Mouse (Mus musculus): ENCODE measurements around the gene Chsy1. TPM values are rescaled to one million over a fixed set of nuclear protein-coding genes. Genes with fewer than 3 reads are reported as not detected.

Gene Chsy1
- polyA plus RNA-seq, 1 experiment from 2014 or later = 26.7 TPM

DNA sequence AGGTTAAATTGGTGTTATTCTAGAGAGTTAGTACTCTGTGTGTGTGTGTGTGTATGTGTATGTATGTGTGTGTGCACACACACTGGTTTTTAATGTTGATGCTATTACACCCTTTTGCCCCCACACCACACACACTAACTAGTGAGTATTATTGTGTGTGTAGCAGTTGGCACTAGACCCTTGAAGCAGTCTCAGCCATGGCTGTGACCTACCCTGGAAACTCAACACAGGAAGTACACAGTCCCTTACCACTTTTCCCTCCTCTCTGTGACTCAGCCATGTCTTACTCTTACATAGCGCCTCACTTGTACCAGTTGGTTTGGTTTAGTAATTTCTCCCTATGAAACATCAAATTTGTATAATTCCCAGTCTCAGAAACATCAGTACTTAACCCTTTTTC is 37.8 kb downstream of the Chsy1 start:
- Histone ChIP-seq H3K27me3 (ENCODE audit: control insufficient read depth, insufficient read depth, low read length) (no peaks in the 10 kb centered on the region), H3K9ac (replicated peaks; ENCODE audit: low read length) (no peak overlapping the region), H3K36me3 (replicated peaks; ENCODE audit: control insufficient read depth, insufficient read depth, low read depth, low read length) (no peaks in the 10 kb centered on the region), H3K27ac (replicated peaks; ENCODE audit: low read depth, low read length) (no peak overlapping the region), H3K4me1 (ENCODE audit: control insufficient read depth, insufficient read depth, low read length) (no peaks in the 10 kb centered on the region), H3K4me3 (ENCODE audit: low read depth, low read length) (no peak overlapping the region), H3K4me2 (ENCODE audit: low read depth, low read length) (no peak overlapping the region), H3K9me3 (replicated peaks; ENCODE audit: control insufficient read depth, low read length) (no peaks in the 10 kb centered on the region)
- 96% methylated on average over 1 of the region's 1 CpGs for WGBS
- ATAC-seq (replicated peaks; ENCODE audit: insufficient number of reproducible peaks, low FRiP score, low TSS enrichment, low read depth) (no peak), DNase-seq (ENCODE audit: low spot score) (no peak)

DNA sequence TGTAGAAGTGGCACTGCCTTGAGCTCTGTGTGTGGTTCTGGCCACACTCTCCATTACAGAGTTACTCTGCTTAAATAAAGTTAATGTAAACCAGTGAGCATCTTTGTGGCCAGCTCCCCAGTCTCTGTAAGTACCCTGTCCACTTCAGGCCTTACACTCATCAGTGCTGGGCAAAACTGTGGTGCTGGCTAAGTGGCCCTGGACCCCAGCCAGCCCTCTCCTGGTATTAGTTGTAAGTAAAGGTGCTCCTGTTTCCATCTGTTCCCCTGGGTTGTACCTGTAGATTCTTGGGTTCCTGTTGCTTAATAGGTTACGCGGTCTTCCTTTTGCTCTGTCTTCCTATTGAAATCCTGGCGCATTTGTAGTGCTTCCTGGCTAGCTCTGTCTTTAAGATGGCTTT is 38.5 kb downstream of the Chsy1 start:
- WGBS = 95% methylated on average over 3 of the region's 3 CpGs
- Histone ChIP-seq H3K4me2 (ENCODE audit: low read depth, low read length) (no peak overlapping the region), H3K4me1 (ENCODE audit: control insufficient read depth, insufficient read depth, low read length) (no peaks in the 10 kb centered on the region), H3K9me3 (replicated peaks; ENCODE audit: control insufficient read depth, low read length) (no peaks in the 10 kb centered on the region), H3K9ac (replicated peaks; ENCODE audit: low read length) (no peak overlapping the region), H3K27me3 (ENCODE audit: control insufficient read depth, insufficient read depth, low read length) (no peaks in the 10 kb centered on the region), H3K4me3 (ENCODE audit: low read depth, low read length) (no peak overlapping the region), H3K27ac (replicated peaks; ENCODE audit: low read depth, low read length) (no peak overlapping the region), H3K36me3 (replicated peaks; ENCODE audit: control insufficient read depth, insufficient read depth, low read depth, low read length) (no peaks in the 10 kb centered on the region; the same call in 1 of the 2 replicates)
- no peak for ATAC-seq (replicated peaks; ENCODE audit: insufficient number of reproducible peaks, low FRiP score, low TSS enrichment, low read depth)
- no peak for DNase-seq (ENCODE audit: low spot score)

DNA sequence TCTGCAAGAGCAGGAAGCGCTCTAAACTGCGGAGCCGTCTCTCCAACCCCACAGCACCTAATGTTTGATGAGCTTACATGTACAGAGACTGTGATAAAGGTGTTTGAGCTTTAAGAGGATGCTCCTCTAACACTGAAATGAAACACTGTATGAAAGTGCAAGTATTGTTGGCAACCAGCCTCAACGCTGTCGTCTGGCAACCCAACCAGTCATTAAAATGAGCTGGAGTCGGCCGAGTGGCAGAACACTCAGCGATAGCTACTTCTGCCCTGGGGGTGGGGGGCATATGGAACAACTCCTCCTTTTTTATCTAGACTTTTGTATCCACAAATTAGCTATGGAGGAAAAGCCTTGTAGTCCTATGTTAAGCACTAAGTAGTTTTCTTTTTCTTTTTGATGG is 40.2 kb downstream of the Chsy1 start:
- no peaks in the 10 kb centered on the region; the same call in 1 of the 2 replicates for H3K36me3 ChIP-seq (replicated peaks; ENCODE audit: control insufficient read depth, insufficient read depth, low read depth, low read length)
- no peak overlapping the region for H3K27ac ChIP-seq (replicated peaks; ENCODE audit: low read depth, low read length)
- H3K27me3 ChIP-seq (ENCODE audit: control insufficient read depth, insufficient read depth, low read length) = no peaks in the 10 kb centered on the region
- DNase-seq (ENCODE audit: low spot score) (no peak), ATAC-seq (replicated peaks; ENCODE audit: insufficient number of reproducible peaks, low FRiP score, low TSS enrichment, low read depth) (no peak)
- H3K9me3 ChIP-seq (replicated peaks; ENCODE audit: control insufficient read depth, low read length) = no peaks in the 10 kb centered on the region
- no peak overlapping the region for H3K4me3 ChIP-seq (ENCODE audit: low read depth, low read length)
- H3K9ac ChIP-seq (replicated peaks; ENCODE audit: low read length) = no peak overlapping the region
- H3K4me1 ChIP-seq (ENCODE audit: control insufficient read depth, insufficient read depth, low read length) = no peaks in the 10 kb centered on the region
- H3K4me2 ChIP-seq (ENCODE audit: low read depth, low read length) = no peak overlapping the region
- 95% methylated on average over 8 of the region's 8 CpGs for WGBS

DNA sequence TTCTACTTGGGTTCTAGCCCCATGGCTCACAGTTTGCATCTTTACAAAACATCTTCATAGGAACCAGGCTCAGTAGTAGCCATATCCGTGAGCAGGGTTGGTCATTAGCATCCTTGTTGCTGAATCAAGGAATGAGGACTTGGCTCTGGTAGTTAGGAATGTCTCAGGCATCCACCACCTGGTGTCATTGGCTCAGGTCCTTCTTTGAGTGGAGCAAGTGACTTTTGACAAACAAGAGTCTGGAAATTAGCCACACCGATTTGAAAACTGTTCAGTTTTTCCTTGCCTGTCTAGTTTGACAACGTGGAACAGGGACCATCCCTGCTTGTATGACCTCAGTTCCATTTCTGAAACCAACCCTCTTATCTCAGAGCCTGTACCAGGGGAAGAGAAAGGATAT is 41.1 kb downstream of the Chsy1 start:
- Histone ChIP-seq H3K4me3 (ENCODE audit: low read depth, low read length) (no peak overlapping the region), H3K36me3 (replicated peaks; ENCODE audit: control insufficient read depth, insufficient read depth, low read depth, low read length) (no peaks in the 10 kb centered on the region; the same call in 1 of the 2 replicates), H3K27me3 (ENCODE audit: control insufficient read depth, insufficient read depth, low read length) (no peaks in the 10 kb centered on the region), H3K4me2 (ENCODE audit: low read depth, low read length) (no peak overlapping the region), H3K27ac (replicated peaks; ENCODE audit: low read depth, low read length) (no peak overlapping the region), H3K9me3 (replicated peaks; ENCODE audit: control insufficient read depth, low read length) (no peaks in the 10 kb centered on the region), H3K4me1 (ENCODE audit: control insufficient read depth, insufficient read depth, low read length) (no peaks in the 10 kb centered on the region), H3K9ac (replicated peaks; ENCODE audit: low read length) (no peak overlapping the region)
- no peak for DNase-seq (ENCODE audit: low spot score)
- no peak for ATAC-seq (replicated peaks; ENCODE audit: insufficient number of reproducible peaks, low FRiP score, low TSS enrichment, low read depth)
- WGBS = 85% methylated on average over 3 of the region's 3 CpGs

DNA sequence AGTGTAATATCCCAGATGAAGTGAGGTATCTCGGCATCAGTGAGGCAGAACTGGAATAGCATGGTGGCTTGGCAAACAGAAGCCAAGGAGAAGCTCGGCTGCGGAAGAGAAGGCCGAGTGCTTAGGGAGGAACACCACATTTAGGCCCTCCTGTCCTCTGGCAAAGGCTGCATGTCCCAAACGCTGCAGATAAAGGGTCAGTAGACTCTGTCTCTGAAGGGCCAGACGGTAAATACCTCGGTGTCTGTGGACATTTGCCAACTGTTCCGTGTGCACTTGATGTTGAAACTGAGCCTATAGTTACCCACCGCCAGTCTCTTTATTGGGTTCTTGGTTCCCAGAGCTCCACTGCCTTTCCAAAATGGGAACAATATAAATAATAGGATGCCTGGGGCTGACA is 48.1 kb downstream of the Chsy1 start:
- Histone ChIP-seq H3K27ac (replicated peaks; ENCODE audit: low read depth, low read length) (no peak overlapping the region), H3K36me3 (replicated peaks; ENCODE audit: control insufficient read depth, insufficient read depth, low read depth, low read length) (no peaks in the 10 kb centered on the region; the same call in 1 of the 2 replicates), H3K9me3 (replicated peaks; ENCODE audit: control insufficient read depth, low read length) (no peaks in the 10 kb centered on the region), H3K27me3 (ENCODE audit: control insufficient read depth, insufficient read depth, low read length) (no peaks in the 10 kb centered on the region), H3K4me3 (ENCODE audit: low read depth, low read length) (no peak overlapping the region), H3K4me2 (ENCODE audit: low read depth, low read length) (no peak overlapping the region), H3K4me1 (ENCODE audit: control insufficient read depth, insufficient read depth, low read length) (no peaks in the 10 kb centered on the region), H3K9ac (replicated peaks; ENCODE audit: low read length) (no peak overlapping the region)
- no peak for ATAC-seq (replicated peaks; ENCODE audit: insufficient number of reproducible peaks, low FRiP score, low TSS enrichment, low read depth)
- WGBS = 86% methylated on average over 9 of the region's 9 CpGs
- no peak for DNase-seq (ENCODE audit: low spot score)

DNA sequence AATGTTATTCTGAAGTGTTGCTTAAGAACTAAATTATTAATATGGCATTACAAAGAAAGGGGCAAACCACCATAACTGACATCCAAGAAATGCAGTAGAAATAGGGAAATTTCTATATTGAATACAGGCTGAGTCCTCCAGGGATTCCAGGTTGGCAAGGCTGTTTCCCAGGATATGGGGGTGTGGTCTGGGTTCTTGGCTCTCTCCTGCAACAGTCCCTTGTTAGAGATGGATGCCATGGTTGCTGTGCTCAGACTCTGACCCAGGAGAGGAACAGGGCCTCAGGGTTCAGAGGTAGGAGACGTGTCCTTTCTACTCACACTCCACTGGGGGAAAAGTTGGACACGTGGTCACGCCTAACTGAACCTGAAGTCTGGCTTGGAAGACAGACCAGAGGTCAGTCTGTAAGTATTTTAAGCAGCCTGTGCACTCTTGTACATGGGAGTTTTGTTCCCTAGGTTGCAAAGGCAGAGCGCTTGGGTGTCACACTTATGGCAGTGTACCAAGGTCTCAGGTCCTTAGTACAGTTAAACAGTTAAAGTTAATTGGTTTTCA is 48.6 kb downstream of the Chsy1 start:
- DNase-seq (ENCODE audit: low spot score) = no peak
- Histone ChIP-seq H3K4me3 (ENCODE audit: low read depth, low read length) (no peak overlapping the region), H3K4me2 (ENCODE audit: low read depth, low read length) (no peak overlapping the region), H3K4me1 (ENCODE audit: control insufficient read depth, insufficient read depth, low read length) (no peaks in the 10 kb centered on the region), H3K27ac (replicated peaks; ENCODE audit: low read depth, low read length) (no peak overlapping the region), H3K36me3 (replicated peaks; ENCODE audit: control insufficient read depth, insufficient read depth, low read depth, low read length) (no peaks in the 10 kb centered on the region; the same call in 1 of the 2 replicates), H3K9me3 (replicated peaks; ENCODE audit: control insufficient read depth, low read length) (no peaks in the 10 kb centered on the region), H3K27me3 (ENCODE audit: control insufficient read depth, insufficient read depth, low read length) (no peaks in the 10 kb centered on the region), H3K9ac (replicated peaks; ENCODE audit: low read length) (no peak overlapping the region)
- ATAC-seq (replicated peaks; ENCODE audit: insufficient number of reproducible peaks, low FRiP score, low TSS enrichment, low read depth) = no peak
- WGBS = 87% methylated on average over 4 of the region's 4 CpGs

DNA sequence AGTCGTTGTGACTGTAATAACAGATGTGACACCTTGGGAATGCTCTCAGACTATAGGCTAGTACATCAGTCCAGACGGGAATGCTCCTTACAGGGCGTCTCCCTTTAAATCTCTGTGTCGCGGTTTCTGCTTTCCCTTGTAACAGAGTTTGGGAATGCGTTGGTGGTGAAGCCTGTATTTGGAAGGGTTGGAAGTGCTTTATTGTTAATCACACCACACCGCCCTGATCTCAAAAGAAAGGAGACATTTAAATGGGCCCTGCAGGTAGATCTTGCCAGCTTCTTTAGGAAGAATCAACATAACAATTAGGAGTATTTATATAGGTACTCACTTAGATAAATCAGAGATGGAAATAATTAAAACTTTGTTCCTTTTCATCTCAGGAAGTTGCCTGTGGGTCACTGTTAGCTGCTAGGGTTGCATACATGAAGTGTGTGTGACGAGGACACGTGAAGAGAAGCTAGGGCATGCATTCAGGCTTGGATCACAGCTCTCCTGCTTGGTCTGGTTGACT is 49.4 kb downstream of the Chsy1 start:
- H3K9me3 ChIP-seq (replicated peaks; ENCODE audit: control insufficient read depth, low read length) = no peaks in the 10 kb centered on the region
- H3K4me1 ChIP-seq (ENCODE audit: control insufficient read depth, insufficient read depth, low read length) = no peaks in the 10 kb centered on the region
- no peak overlapping the region for H3K27ac ChIP-seq (replicated peaks; ENCODE audit: low read depth, low read length)
- H3K36me3 ChIP-seq (replicated peaks; ENCODE audit: control insufficient read depth, insufficient read depth, low read depth, low read length) = no peaks in the 10 kb centered on the region
- H3K27me3 ChIP-seq (ENCODE audit: control insufficient read depth, insufficient read depth, low read length) = no peaks in the 10 kb centered on the region
- DNase-seq (ENCODE audit: low spot score) (no peak), ATAC-seq (replicated peaks; ENCODE audit: insufficient number of reproducible peaks, low FRiP score, low TSS enrichment, low read depth) (no peak)
- no peak overlapping the region for H3K4me3 ChIP-seq (ENCODE audit: low read depth, low read length)
- WGBS = 74% methylated on average over 9 of the region's 9 CpGs
- no peak overlapping the region for H3K4me2 ChIP-seq (ENCODE audit: low read depth, low read length)
- H3K9ac ChIP-seq (replicated peaks; ENCODE audit: low read length) = no peak overlapping the region

DNA sequence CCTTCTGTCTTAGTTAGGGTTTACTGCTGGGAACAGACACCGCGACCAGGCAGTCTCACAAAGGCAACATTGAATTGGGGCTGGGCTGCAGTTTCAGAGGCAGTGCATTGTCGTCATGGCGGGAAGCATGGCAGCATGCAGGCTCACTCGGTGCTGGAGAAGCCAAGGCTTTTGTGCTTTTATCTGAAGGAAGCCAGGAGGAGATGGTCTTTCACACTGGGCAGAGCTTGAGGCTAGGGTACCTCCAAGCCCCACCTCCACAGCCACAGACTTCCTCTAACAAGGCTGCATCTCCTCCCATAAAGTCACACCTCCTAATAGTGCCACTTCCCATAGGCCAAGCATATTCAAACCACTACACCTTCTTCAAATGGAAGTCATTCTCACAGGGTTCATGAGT is 50.6 kb downstream of the Chsy1 start:
- Histone ChIP-seq H3K9ac (replicated peaks; ENCODE audit: low read length) (no peak overlapping the region), H3K4me3 (ENCODE audit: low read depth, low read length) (no peak overlapping the region), H3K4me1 (ENCODE audit: control insufficient read depth, insufficient read depth, low read length) (no peaks in the 10 kb centered on the region), H3K36me3 (replicated peaks; ENCODE audit: control insufficient read depth, insufficient read depth, low read depth, low read length) (no peaks in the 10 kb centered on the region), H3K9me3 (replicated peaks; ENCODE audit: control insufficient read depth, low read length) (no peaks in the 10 kb centered on the region), H3K27me3 (ENCODE audit: control insufficient read depth, insufficient read depth, low read length) (no peaks in the 10 kb centered on the region), H3K27ac (replicated peaks; ENCODE audit: low read depth, low read length) (no peak overlapping the region), H3K4me2 (ENCODE audit: low read depth, low read length) (no peak overlapping the region)
- 49% methylated on average over 5 of the region's 5 CpGs for WGBS
- DNase-seq (ENCODE audit: low spot score) (no peak), ATAC-seq (replicated peaks; ENCODE audit: insufficient number of reproducible peaks, low FRiP score, low TSS enrichment, low read depth) (no peak)

Data from embryonic facial prominence, embryonic 11.5 days (tissue).